Mouse (Mus musculus) hindbrain, embryonic 11.5 days (tissue): ENCODE data around the gene Clic6. TPM values are rescaled to one million over a fixed set of nuclear protein-coding genes. Genes with fewer than 3 reads are reported as not detected.
"Not testable (repeated sequence)": the region's sequence is repeated elsewhere in the genome, so short reads cannot be mapped to it uniquely, and the experiment has no call there.

Experiments used
- ATAC-seq: fragments of 200-750 bp; cut with Nextera tagmentation; 2 replicates; pipeline ENCODE4 v1.8.0; 2017; ENCODE audit warnings: mild to moderate bottlenecking, moderate TSS enrichment, moderate library complexity; ENCODE audit not compliant: low FRiP score
- DNase-seq: peaks from one replicate; pipeline ENCODE4 v3.0.0-alpha.2; 2015; ENCODE audit warnings: low spot score
- H3K27ac ChIP-seq: fragments of 300-500 bp; sonication (generic); 2 replicates; pipeline ENCODE4 v1.5.1; 2014; ENCODE audit warnings: mild to moderate bottlenecking, low read depth, low read length
- H3K27me3 ChIP-seq: fragments of 300-500 bp; sonication (generic); 2 replicates; pipeline ENCODE4 v1.6.1; 2014; ENCODE audit warnings: mild to moderate bottlenecking, low read length, moderate library complexity, mixed read lengths; ENCODE audit not compliant: control insufficient read depth, insufficient read depth
- H3K36me3 ChIP-seq: fragments of 300-500 bp; sonication (generic); 2 replicates; pipeline ENCODE4 v1.6.1; 2014; ENCODE audit warnings: mild to moderate bottlenecking, low read length, moderate library complexity, mixed read lengths; ENCODE audit not compliant: control insufficient read depth, insufficient read depth
- H3K4me1 ChIP-seq: fragments of 300-500 bp; sonication (generic); replicated peaks from 2 replicates; pipeline ENCODE4 v1.6.1; 2014; ENCODE audit warnings: low read length, mixed read lengths; ENCODE audit not compliant: control insufficient read depth, insufficient read depth
- H3K4me2 ChIP-seq: fragments of 300-500 bp; sonication (generic); replicated peaks from 2 replicates; pipeline ENCODE4 v1.6.1; 2014; ENCODE audit warnings: mild to moderate bottlenecking, low read depth, low read length
- H3K4me3 ChIP-seq: fragments of 300-500 bp; sonication (generic); 2 replicates; pipeline ENCODE4 v1.5.1; 2014; ENCODE audit warnings: low read depth, low read length
- H3K9ac ChIP-seq: fragments of 300-500 bp; sonication (generic); 2 replicates; pipeline ENCODE4 v1.6.1; 2014; ENCODE audit warnings: low read depth, low read length
- H3K9me3 ChIP-seq: fragments of 300-500 bp; sonication (generic); 2 replicates; pipeline ENCODE4 v1.6.1; 2016; ENCODE audit warnings: low read length; ENCODE audit not compliant: control insufficient read depth
- WGBS: fragments of 180-500 bp; shearing (Covaris S2); extraction: QIAGEN DNeasy Blood & Tissue Kit; methylation state at CpG from one replicate; pipeline ENCODE4 v1.1.7; 2014; 5-methylcytosine and 5-hydroxymethylcytosine counted together
- polyA plus RNA-seq: library from polyadenylated mRNA; unstranded; fragments of >200 nt; fragmentation: Nextera tagmentation; extraction: Ambion mirVana; gene quantifications from 2 replicates; pipeline ENCODE4 v1.2.1, GENCODE M21; 2014

Clic6 gene
- polyA plus RNA-seq, 1 experiment from 2014 or later, result 3.4 TPM

DNA sequence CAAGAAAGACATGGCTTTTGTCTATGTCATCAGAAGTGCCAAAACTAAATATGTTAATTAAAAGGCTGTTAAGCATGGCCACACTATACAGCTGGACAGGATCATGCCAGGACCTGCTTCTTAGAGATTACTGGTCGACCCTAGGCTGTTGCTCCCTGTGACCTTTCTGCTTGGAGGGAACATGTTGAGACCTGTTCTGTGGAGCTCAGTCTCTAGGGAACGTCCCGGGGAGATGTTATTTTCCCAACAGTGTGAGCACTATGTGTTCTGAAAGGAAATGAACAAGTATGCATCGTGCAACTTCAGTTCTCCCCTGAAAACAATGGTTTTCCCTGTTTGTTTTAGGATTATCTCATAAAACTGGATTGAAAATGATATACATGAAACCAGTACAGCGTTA, 17.6 kb downstream of the Clic6 start:
- H3K9ac ChIP-seq, result no peak overlapping the region
- H3K4me3 ChIP-seq, result no peak overlapping the region
- 74% methylated on average over 5 of the region's 5 CpGs for WGBS
- no peaks in the 10 kb centered on the region for H3K36me3 ChIP-seq
- H3K27ac ChIP-seq, result no peak overlapping the region
- DNase-seq, result no peak
- H3K4me2 ChIP-seq, result no peak overlapping the region
- ATAC-seq, result no peak
- H3K27me3 ChIP-seq, result peaks cover 21% of the 10 kb centered on the region
- H3K9me3 ChIP-seq, result no peaks in the 10 kb centered on the region
- H3K4me1 ChIP-seq, result 0 out of 2 replicates have a peak, but pooled peaks cover 3% of the 10 kb centered on the region

GRCm38 (mm10) chr16:92507573-92507972, 22.0 kb downstream of the Clic6 start:
- H3K36me3 ChIP-seq, result no peaks in the 10 kb centered on the region
- DNase-seq (no peak), ATAC-seq (no peak)
- H3K4me3 ChIP-seq, result no peak overlapping the region
- no peaks in the 10 kb centered on the region for H3K4me1 ChIP-seq
- no peaks in the 10 kb centered on the region for H3K27me3 ChIP-seq
- WGBS, result 88% methylated on average over 4 of the region's 4 CpGs
- no peak overlapping the region for H3K4me2 ChIP-seq
- no peak overlapping the region for H3K9ac ChIP-seq
- H3K27ac ChIP-seq, result no peak overlapping the region
- no peaks in the 10 kb centered on the region for H3K9me3 ChIP-seq

- no peaks in the 10 kb centered on the region for H3K27me3 ChIP-seq
- no peak overlapping the region for H3K9ac ChIP-seq
- no peak overlapping the region for H3K27ac ChIP-seq
- H3K36me3 ChIP-seq, result no peaks in the 10 kb centered on the region
- no peak overlapping the region for H3K4me3 ChIP-seq
- 84% methylated on average over 13 of the region's 13 CpGs for WGBS
- no peak overlapping the region for H3K4me2 ChIP-seq
- ATAC-seq (no peak), DNase-seq (no peak)
- H3K4me1 ChIP-seq, result no peaks in the 10 kb centered on the region
- H3K9me3 ChIP-seq, result no peaks in the 10 kb centered on the region
These were observed 25.6 kb downstream of the Clic6 start for GRCm38 (mm10) chr16:92510835-92511772.

GRCm38 (mm10) chr16:92511773-92512391, 26.3 kb downstream of the Clic6 start:
- ATAC-seq (no peak), DNase-seq (peak; percentile 47)
- H3K27ac ChIP-seq, result no peak overlapping the region
- WGBS, result 66% methylated on average over 5 of the region's 5 CpGs
- no peaks in the 10 kb centered on the region for H3K27me3 ChIP-seq
- H3K4me3 ChIP-seq, result no peak overlapping the region
- H3K4me1 ChIP-seq, result no peaks in the 10 kb centered on the region
- H3K9ac ChIP-seq, result no peak overlapping the region
- H3K4me2 ChIP-seq, result no peak overlapping the region
- H3K36me3 ChIP-seq, result no peaks in the 10 kb centered on the region
- H3K9me3 ChIP-seq, result no peaks in the 10 kb centered on the region

GRCm38 (mm10) chr16:92514896-92515295, 29.4 kb downstream of the Clic6 start:
- not testable (repeated sequence) for H3K9ac ChIP-seq, H3K4me1 ChIP-seq
- 80% methylated on average over 8 of the region's 9 CpGs for WGBS

GRCm38 (mm10) chr16:92516139-92516538, 30.6 kb downstream of the Clic6 start:
- 91% methylated on average over 9 of the region's 9 CpGs for WGBS
- no peak overlapping the region for H3K4me2 ChIP-seq
- no peak overlapping the region for H3K9ac ChIP-seq
- no peak overlapping the region for H3K27ac ChIP-seq
- no peaks in the 10 kb centered on the region for H3K9me3 ChIP-seq
- H3K27me3 ChIP-seq, result no peaks in the 10 kb centered on the region
- ATAC-seq (no peak), DNase-seq (no peak)
- H3K4me1 ChIP-seq, result no peaks in the 10 kb centered on the region
- H3K36me3 ChIP-seq, result no peaks in the 10 kb centered on the region
- no peak overlapping the region for H3K4me3 ChIP-seq

More at GRCm38 (mm10) chr16:92514896-92515295, 29.4 kb downstream of the Clic6 start:
- H3K9me3 ChIP-seq, H3K27me3 ChIP-seq, H3K4me2 ChIP-seq, H3K4me3 ChIP-seq, H3K36me3 ChIP-seq, ATAC-seq, H3K27ac ChIP-seq, DNase-seq: not testable (repeated sequence)

- Histone ChIP-seq H3K27me3 (no peaks in the 10 kb centered on the region), H3K9ac (no peak overlapping the region), H3K27ac (no peak overlapping the region), H3K4me1 (no peaks in the 10 kb centered on the region), H3K4me3 (no peak overlapping the region), H3K36me3 (no peaks in the 10 kb centered on the region), H3K9me3 (no peaks in the 10 kb centered on the region), H3K4me2 (no peak overlapping the region)
- no peak for ATAC-seq
- DNase-seq, result no peak
- WGBS, result 61% methylated on average over 4 of the region's 4 CpGs
These were observed 33.2 kb downstream of the Clic6 start for GRCm38 (mm10) chr16:92518718-92519117.

- peak; percentile 71 for DNase-seq
- Histone ChIP-seq H3K4me3 (no peak overlapping the region), H3K4me1 (no peaks in the 10 kb centered on the region), H3K4me2 (no peak overlapping the region), H3K9ac (no peak overlapping the region), H3K9me3 (no peaks in the 10 kb centered on the region), H3K27ac (no peak overlapping the region), H3K36me3 (no peaks in the 10 kb centered on the region), H3K27me3 (no peaks in the 10 kb centered on the region; the same call in 1 of the 2 replicates)
- WGBS, result 56% methylated on average over 13 of the region's 13 CpGs
- no peak for ATAC-seq
These were observed 34.4 kb downstream of the Clic6 start for GRCm38 (mm10) chr16:92519820-92520492.
